Mouse (Mus musculus) kidney, postnatal 10 days (tissue): ENCODE data around the gene Lactbl1.

Experiments used
- DNase-seq: peaks from one replicate; pipeline ENCODE4 v3.0.0; 2021; ENCODE audit warnings: mixed read lengths

Gene Lactbl1

DNA sequence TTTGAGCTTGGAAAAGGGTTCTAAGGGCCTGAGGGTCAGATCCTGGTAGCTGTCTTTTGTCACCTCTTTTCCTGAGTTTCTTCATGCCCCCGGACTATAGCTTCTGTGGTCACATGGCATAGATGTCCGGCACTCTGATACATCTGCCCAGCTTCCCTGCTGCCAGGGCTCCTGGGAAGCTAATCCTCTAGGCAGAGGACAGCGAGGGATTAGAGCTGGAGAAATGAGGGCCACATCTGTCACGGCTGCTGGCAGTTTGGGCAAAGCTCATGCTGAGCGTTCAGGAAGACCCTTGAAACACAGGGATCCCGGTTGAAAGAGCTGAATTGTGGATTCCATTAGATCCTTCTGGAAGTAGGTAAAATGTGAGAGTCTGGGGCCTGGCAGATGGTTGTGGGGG is at the start of gene Lactbl1:
Gene Lactbl1, plus strand, starts transcription at position 234 of the 400 bp plus-strand sequence.
- no peak for DNase-seq

DNA sequence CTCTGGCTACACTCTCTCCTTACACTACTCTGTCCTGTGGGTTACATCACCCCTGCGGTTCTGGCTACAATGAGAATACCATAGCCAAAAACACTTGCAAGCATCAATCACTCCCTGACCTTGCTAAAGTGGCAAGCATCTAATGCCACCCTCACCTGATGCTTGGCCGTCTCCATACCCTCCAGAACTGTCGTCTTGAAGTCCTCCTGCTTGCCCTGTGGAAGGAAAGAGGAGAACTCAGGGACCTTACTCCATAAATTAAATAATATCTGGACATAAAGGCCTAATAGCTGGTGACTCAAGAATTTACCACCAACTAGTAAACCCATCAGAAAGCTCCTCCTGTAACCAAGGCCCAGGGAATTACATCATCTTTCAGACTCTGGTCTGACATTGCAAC is 40.5 kb upstream of the Lactbl1 start:
- no peak for DNase-seq

DNA sequence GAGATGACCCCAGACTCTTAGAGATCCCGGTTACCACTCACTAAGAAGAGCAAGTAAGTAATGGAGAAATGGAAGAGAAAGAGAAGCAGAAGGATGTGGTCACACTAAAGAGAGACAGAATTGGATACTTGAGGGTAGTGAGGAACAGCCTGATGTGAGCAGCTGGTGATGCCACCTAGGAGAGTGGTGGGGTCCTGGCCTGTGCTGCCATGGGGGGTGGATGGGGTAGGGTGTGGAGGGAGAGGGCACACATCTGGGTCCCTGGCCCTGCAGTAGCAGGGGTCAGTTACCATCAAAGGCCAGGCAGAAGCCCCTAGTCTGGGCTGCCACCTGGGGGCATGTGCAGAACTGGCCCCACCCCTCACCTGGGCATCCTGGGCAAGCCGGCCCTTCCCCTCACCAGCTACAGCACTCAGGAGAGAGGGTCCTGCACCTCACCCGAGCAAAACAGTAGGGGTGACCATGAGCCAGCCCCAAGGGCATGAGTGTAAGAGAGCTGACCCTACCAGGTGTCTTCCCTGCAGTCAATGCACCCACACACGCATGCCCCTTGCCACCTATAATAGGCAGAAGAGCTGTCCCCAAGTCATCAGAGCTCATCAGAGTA is 35.1 kb upstream of the Lactbl1 start:
- DNase-seq = no peak

- DNase-seq = no peak
Measured at GRCm38 (mm10) chr4:136588003-136588402, 34.4 kb upstream of the Lactbl1 start.

DNA sequence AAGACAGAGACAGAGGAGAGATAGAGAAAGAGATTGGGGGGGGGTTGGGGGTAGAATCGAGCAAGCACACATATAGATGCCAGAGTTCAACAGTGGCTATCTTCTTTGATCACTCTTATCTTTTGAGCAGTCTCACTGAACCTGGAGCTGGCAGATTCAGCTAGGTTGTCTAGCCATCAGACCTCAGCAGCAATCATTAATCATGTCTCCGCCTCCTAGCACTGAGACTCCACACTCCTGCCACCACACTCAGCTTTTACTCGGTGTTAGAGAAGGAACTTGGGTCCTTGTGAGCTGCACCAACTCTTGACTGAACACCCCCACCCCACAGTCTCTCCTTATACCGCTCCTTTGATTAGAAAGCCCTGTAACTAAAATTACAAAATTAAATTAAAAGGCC is 30.3 kb upstream of the Lactbl1 start:
- DNase-seq = no peak

- DNase-seq = no peak
Measured at GRCm38 (mm10) chr4:136594006-136594405, 28.4 kb upstream of the Lactbl1 start.

GRCm38 (mm10) chr4:136595221-136595620 is 27.2 kb upstream of the Lactbl1 start:
- peak; percentile 29 for DNase-seq

- no peak for DNase-seq
Measured at GRCm38 (mm10) chr4:136598268-136598876, 24.0 kb upstream of the Lactbl1 start.

DNA sequence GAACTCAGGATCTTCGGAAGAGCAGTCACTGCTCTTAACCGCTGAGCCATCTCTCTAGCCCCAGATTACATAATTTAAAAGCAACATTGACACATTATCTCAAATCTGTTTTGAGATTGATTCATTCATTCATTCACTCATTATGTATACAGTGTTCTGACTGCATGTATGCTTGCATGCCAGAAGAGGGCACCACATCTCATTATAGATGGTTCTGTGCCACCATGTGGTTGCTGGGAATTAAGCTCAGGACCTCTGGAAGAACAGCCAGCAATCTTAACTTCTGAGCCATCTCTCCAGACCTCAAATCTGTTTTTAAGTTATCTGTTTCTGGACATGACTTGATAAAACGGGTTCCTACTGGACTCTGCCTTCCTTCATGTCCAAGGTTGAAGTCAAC is 22.6 kb upstream of the Lactbl1 start:
- DNase-seq = no peak

- no peak for DNase-seq
Measured at GRCm38 (mm10) chr4:136600536-136600935, 21.9 kb upstream of the Lactbl1 start.

- DNase-seq = peak; percentile 81
Measured at GRCm38 (mm10) chr4:136601476-136601875, 20.9 kb upstream of the Lactbl1 start.

GRCm38 (mm10) chr4:136602018-136602554 is 20.3 kb upstream of the Lactbl1 start:
- DNase-seq = peak; percentile 58

- DNase-seq = peak; percentile 98
Measured at GRCm38 (mm10) chr4:136602568-136602967, 19.9 kb upstream of the Lactbl1 start, which contains the start of gene Kdm1a. Kdm1a (minus strand) TSS chr4:136602723.

DNA sequence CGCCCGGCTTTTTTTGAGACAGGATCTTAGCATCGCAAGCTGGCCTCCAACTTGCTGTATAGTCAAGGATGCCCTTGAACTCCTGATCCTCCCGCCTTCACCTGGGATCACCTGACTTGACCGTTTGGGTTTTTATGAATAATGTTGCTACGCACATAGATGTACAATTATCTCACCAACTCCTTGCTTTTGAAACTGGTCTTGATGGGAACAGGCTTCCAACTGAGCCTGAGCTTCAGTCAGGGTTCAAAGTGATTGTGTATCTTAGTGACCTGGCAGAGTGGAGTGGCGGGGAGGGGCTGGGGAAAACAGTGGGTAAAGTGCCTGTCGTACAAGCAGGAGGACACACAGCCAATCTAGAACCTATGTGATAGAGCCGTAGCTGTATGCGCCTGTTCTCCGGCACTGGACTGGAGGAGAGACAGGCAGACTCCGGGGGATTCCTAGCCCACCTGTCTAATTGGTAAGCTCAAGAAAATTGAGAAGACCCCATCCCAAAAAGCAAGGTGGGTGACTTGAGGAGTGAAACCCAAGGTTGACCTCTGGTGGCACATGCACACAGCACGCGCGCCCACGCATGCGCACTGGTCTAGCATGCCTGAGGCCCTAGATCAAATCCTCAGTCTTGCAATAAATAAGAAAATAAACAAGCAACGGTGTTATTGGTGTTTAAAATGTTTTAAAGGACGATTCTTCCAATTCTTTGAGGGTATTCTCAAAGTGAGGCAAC is 16.5 kb upstream of the Lactbl1 start:
- no peak for DNase-seq

GRCm38 (mm10) chr4:136610387-136610856 is 12.0 kb upstream of the Lactbl1 start, which contains the start of gene Tex46:
Tex46 (plus strand) TSS chr4:136610437.
- DNase-seq = no peak

- DNase-seq = no peak
Measured at GRCm38 (mm10) chr4:136613657-136614056, 8.8 kb upstream of the Lactbl1 start.

- DNase-seq = peak; percentile 42
Measured at GRCm38 (mm10) chr4:136621336-136621735, 1.1 kb upstream of the Lactbl1 start.

DNA sequence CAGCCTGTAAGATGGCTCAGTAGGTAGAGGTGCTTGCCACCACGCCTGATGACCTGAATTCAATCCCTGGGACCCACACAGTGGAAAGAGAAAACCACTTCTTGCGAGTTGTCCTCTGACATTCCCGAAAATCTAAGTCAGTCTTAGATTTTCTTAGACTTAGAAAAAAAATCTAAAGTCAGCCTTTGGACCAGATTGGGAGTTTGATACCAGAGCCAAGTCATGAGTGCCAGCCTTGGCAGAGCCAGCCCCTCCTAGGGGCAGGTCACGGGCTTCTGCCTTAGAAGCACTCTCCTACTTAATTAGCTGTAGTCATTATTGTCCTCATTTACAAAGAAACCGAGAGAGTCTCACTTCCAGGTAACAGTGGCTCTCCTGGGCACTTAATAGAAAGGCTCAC is 465 bp upstream of the Lactbl1 start:
- no peak for DNase-seq

DNA sequence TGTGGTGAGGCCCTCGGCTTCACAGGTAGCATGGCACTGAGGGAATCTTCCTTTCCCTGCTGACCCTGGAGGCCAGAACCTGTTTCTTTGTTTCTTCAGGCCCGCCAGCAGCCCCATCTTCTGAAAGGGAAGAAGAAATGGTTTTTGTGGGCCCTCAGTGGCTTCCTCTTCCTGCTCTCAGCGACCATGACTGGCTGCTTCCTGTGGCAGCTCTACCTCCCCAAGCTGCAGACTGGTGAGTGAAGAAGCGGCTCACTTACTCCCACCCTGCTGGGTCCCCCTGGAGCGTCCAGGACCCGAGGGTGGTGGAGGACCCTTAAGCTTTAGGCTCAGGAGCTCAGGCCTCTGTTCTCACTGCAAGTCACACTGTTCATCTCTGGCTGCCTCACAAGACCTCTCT is 4.2 kb downstream of the Lactbl1 start:
- DNase-seq = no peak

DNA sequence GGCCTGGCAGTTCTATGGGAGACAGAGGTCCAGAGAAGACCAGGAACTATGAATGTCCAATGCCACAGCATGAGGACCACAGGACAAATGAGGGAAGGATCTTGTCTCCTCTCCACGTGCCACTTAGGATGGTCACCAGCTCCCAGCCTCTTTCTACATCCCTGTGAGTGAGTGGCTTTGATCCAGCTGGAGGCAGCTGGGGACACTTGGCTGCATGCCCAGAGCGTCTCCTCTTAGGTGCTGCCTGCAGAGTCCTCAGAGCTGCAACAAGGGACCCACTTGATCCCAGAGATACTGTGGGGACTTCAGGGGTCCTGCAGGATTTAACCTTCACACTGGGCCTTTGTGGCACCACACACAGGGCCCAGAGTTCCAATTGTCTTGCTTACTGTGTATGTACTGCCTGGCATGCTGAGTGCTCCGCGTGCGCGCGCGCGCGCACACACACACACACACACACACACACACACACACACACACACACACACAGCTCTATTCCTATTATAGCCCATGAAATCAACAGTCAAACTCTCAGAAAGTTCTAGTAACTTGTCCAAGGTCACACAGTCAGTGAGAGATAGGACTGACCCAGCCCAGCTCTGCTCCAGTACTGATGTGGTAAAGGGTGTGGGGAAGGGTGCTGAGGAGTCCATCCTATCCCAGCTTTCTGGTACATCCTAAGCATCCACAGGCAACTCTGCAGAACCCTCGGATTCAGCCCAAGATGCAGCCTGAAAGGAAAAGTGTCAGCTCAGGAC is 9.0 kb downstream of the Lactbl1 start:
- peak; percentile 66 for DNase-seq

DNA sequence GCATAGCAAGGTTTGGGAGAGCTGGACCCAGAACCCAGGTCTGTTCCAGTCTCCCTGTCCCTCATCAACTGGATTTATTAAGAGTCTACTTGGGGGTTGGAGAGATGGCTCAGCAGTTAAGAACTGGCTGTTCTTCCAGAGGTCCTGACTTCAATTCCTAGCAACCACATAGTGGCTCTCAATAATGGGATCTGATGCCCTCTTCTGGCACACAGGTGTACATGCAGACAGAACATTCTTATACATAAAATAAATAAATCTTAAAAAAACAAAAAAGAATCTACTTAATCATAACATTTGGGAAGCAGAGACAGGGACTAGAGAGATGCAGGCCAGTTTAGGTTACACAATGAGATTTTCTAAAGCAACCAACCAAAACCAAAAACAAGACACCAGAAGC is 13.6 kb downstream of the Lactbl1 start:
- DNase-seq = no peak

DNA sequence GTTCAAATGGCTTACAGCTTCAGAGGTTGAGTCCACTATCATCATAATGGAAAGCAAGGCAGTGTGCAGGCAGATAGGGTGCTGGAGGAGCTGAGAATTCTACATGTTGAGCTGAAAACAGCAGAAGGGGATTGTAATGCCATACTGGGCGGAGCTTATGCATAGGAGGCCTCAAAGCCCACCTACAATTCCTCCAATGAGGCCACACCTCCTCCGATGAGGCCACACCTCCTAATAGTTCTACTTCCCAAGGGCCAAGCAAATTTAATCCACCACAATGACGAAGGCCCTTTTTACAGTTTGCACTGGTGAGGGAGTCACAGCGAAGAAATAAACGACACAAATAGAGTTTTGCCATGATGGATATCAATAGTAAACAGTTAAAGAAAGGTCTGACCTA is 14.1 kb downstream of the Lactbl1 start:
- no peak for DNase-seq
